Mouse (Mus musculus): ENCODE results near the gene Artn. TPM values are rescaled to one million over a fixed set of nuclear protein-coding genes. Genes with fewer than 3 reads are reported as not detected.

Gene Artn
- polyA plus RNA-seq, 1 experiment from 2014 or later: 0.70 TPM

GRCm38 (mm10) chr4:117926545-117927482 is 2.7 kb downstream of the Artn start:
- peak overlapping the region; percentile 95 for H3K4me2 ChIP-seq (ENCODE audit: low read depth, low read length)
- peak overlapping the region; percentile 69 for H3K9ac ChIP-seq (ENCODE audit: low read length)
- no peak overlapping the region for H3K27ac ChIP-seq (ENCODE audit: low read length)
- peak overlapping the region; percentile 58 for H3K4me3 ChIP-seq (ENCODE audit: low read length)
- peaks cover 36% of the 10 kb centered on the region for H3K4me1 ChIP-seq (ENCODE audit: control insufficient read depth, insufficient read depth, low read length)
- peak; percentile 33; the same call in 1 of the 2 replicates for ATAC-seq (replicated peaks; ENCODE audit: extremely low read depth, insufficient read depth, low FRiP score)
- 2% methylated on average over 69 of the region's 71 CpGs for WGBS
- peaks cover 46% of the 10 kb centered on the region for H3K27me3 ChIP-seq (ENCODE audit: control insufficient read depth, insufficient read depth, low read length)
- no peaks in the 10 kb centered on the region for H3K36me3 ChIP-seq (ENCODE audit: control insufficient read depth, insufficient read depth)
- H3K9me3 ChIP-seq (replicated peaks; ENCODE audit: control insufficient read depth, low read length): no peaks in the 10 kb centered on the region

- Histone ChIP-seq H3K27me3 (ENCODE audit: control insufficient read depth, insufficient read depth, low read length) (peaks cover 42% of the 10 kb centered on the region), H3K27ac (ENCODE audit: low read length) (no peak overlapping the region), H3K36me3 (ENCODE audit: control insufficient read depth, insufficient read depth) (no peaks in the 10 kb centered on the region), H3K9me3 (replicated peaks; ENCODE audit: control insufficient read depth, low read length) (no peaks in the 10 kb centered on the region), H3K4me3 (ENCODE audit: low read length) (no peak overlapping the region), H3K4me1 (ENCODE audit: control insufficient read depth, insufficient read depth, low read length) (peaks cover 35% of the 10 kb centered on the region), H3K4me2 (ENCODE audit: low read depth, low read length) (no peak overlapping the region), H3K9ac (ENCODE audit: low read length) (no peak overlapping the region)
- ATAC-seq (replicated peaks; ENCODE audit: extremely low read depth, insufficient read depth, low FRiP score): no peak
- WGBS: 45% methylated on average over 6 of the region's 6 CpGs
These were observed 4.6 kb downstream of the Artn start for GRCm38 (mm10) chr4:117924916-117925315.

- peak; percentile 79 for ATAC-seq (replicated peaks; ENCODE audit: extremely low read depth, insufficient read depth, low FRiP score)
- H3K9ac ChIP-seq (ENCODE audit: low read length): no peak overlapping the region
- H3K9me3 ChIP-seq (replicated peaks; ENCODE audit: control insufficient read depth, low read length): no peaks in the 10 kb centered on the region
- 29% methylated on average over 2 of the region's 2 CpGs for WGBS
- H3K4me3 ChIP-seq (ENCODE audit: low read length): no peak overlapping the region
- H3K4me1 ChIP-seq (ENCODE audit: control insufficient read depth, insufficient read depth, low read length): peaks cover 25% of the 10 kb centered on the region
- peak overlapping the region; percentile 64 for H3K27ac ChIP-seq (ENCODE audit: low read length)
- H3K36me3 ChIP-seq (ENCODE audit: control insufficient read depth, insufficient read depth): no peaks in the 10 kb centered on the region
- peaks cover 31% of the 10 kb centered on the region for H3K27me3 ChIP-seq (ENCODE audit: control insufficient read depth, insufficient read depth, low read length)
- no peak overlapping the region for H3K4me2 ChIP-seq (ENCODE audit: low read depth, low read length)
These were observed 6.1 kb downstream of the Artn start for GRCm38 (mm10) chr4:117923450-117923849.

- WGBS: 91% methylated on average over 2 of the region's 2 CpGs
- H3K4me1 ChIP-seq (ENCODE audit: control insufficient read depth, insufficient read depth, low read length): peaks cover 26% of the 10 kb centered on the region
- ATAC-seq (replicated peaks; ENCODE audit: extremely low read depth, insufficient read depth, low FRiP score): no peak
These were observed 8.2 kb downstream of the Artn start for GRCm38 (mm10) chr4:117921358-117921757.

DNA sequence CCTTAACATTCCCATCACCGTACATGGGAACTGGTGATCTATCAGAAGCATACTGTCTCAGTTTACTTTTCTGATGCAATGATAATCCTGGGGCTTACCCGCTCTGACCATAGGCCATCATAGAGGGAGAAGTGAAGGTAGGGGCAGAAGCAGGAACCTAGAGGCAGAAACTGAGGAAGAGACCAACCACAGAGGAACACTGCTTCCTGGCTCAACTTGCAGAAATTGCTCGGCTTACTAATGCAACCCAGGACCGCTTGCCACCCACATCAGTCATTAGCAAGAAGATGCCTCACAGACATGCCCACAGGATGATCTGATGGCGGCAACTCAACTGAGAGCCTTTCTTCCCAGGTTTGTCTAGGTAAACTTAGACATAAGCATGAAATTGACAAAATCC is 10.8 kb downstream of the Artn start:
- Histone ChIP-seq H3K9me3 (replicated peaks; ENCODE audit: control insufficient read depth, low read length) (no peaks in the 10 kb centered on the region), H3K9ac (ENCODE audit: low read length) (peak overlapping the region; percentile 22; the same call in 1 of the 2 replicates), H3K4me2 (ENCODE audit: low read depth, low read length) (peak overlapping the region; percentile 22; the same call in 1 of the 2 replicates), H3K27me3 (ENCODE audit: control insufficient read depth, insufficient read depth, low read length) (peaks cover 3% of the 10 kb centered on the region; the same call in 1 of the 2 replicates), H3K4me3 (ENCODE audit: low read length) (no peak overlapping the region), H3K4me1 (ENCODE audit: control insufficient read depth, insufficient read depth, low read length) (peaks cover 34% of the 10 kb centered on the region), H3K27ac (ENCODE audit: low read length) (peak overlapping the region; percentile 81), H3K36me3 (ENCODE audit: control insufficient read depth, insufficient read depth) (no peaks in the 10 kb centered on the region)
- ATAC-seq (replicated peaks; ENCODE audit: extremely low read depth, insufficient read depth, low FRiP score): no peak
- 65% methylated on average over 5 of the region's 5 CpGs for WGBS

More at GRCm38 (mm10) chr4:117921358-117921757, 8.2 kb downstream of the Artn start:
- Histone ChIP-seq H3K4me2 (ENCODE audit: low read depth, low read length) (no peak overlapping the region), H3K27me3 (ENCODE audit: control insufficient read depth, insufficient read depth, low read length) (peaks cover 14% of the 10 kb centered on the region), H3K27ac (ENCODE audit: low read length) (no peak overlapping the region), H3K9ac (ENCODE audit: low read length) (no peak overlapping the region), H3K4me3 (ENCODE audit: low read length) (no peak overlapping the region), H3K36me3 (ENCODE audit: control insufficient read depth, insufficient read depth) (no peaks in the 10 kb centered on the region), H3K9me3 (replicated peaks; ENCODE audit: control insufficient read depth, low read length) (no peaks in the 10 kb centered on the region)

DNA sequence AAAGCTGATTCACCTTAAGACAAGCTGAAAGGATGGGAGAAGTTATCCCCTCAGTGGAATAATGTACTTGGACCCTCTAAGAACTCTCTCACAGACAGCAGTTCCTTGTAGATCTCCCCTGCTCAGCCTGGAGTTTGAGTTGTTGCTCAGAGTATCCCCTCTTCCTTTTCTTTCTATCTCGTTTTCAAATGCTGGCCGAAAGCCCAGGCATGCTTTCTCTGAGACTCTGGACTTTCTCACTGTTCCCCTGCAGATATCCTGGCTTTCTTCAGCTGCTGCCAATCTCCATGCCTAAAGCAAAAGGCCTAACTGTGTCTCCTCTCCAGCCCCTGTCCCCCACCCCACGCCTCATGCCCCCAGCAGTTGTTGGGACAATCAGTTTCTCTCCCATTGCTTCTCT is 11.3 kb downstream of the Artn start:
- ATAC-seq (replicated peaks; ENCODE audit: extremely low read depth, insufficient read depth, low FRiP score): no peak

GRCm38 (mm10) chr4:117917847-117918246 is 11.7 kb downstream of the Artn start:
- ATAC-seq (replicated peaks; ENCODE audit: extremely low read depth, insufficient read depth, low FRiP score): no peak
- H3K4me3 ChIP-seq (ENCODE audit: low read length): no peak overlapping the region
- peak overlapping the region; percentile 22; the same call in 1 of the 2 replicates for H3K4me2 ChIP-seq (ENCODE audit: low read depth, low read length)
- no peak overlapping the region for H3K9ac ChIP-seq (ENCODE audit: low read length)
- no peaks in the 10 kb centered on the region for H3K36me3 ChIP-seq (ENCODE audit: control insufficient read depth, insufficient read depth)
- H3K27ac ChIP-seq (ENCODE audit: low read length): peak overlapping the region; percentile 81
- 77% methylated on average over 4 of the region's 4 CpGs for WGBS
- no peaks in the 10 kb centered on the region for H3K9me3 ChIP-seq (replicated peaks; ENCODE audit: control insufficient read depth, low read length)
- H3K4me1 ChIP-seq (ENCODE audit: control insufficient read depth, insufficient read depth, low read length): peaks cover 35% of the 10 kb centered on the region
- H3K27me3 ChIP-seq (ENCODE audit: control insufficient read depth, insufficient read depth, low read length): peaks cover 3% of the 10 kb centered on the region; the same call in 1 of the 2 replicates

More for the DNA sequence above, 11.3 kb downstream of the Artn start:
- no peak overlapping the region for H3K4me3 ChIP-seq (ENCODE audit: low read length)
- H3K9ac ChIP-seq (ENCODE audit: low read length): peak overlapping the region; percentile 22; the same call in 1 of the 2 replicates
- peaks cover 34% of the 10 kb centered on the region for H3K4me1 ChIP-seq (ENCODE audit: control insufficient read depth, insufficient read depth, low read length)
- peak overlapping the region; percentile 81 for H3K27ac ChIP-seq (ENCODE audit: low read length)
- WGBS: 17% methylated on average over 3 of the region's 3 CpGs
- H3K27me3 ChIP-seq (ENCODE audit: control insufficient read depth, insufficient read depth, low read length): peaks cover 3% of the 10 kb centered on the region; the same call in 1 of the 2 replicates
- H3K36me3 ChIP-seq (ENCODE audit: control insufficient read depth, insufficient read depth): no peaks in the 10 kb centered on the region
- H3K9me3 ChIP-seq (replicated peaks; ENCODE audit: control insufficient read depth, low read length): no peaks in the 10 kb centered on the region
- H3K4me2 ChIP-seq (ENCODE audit: low read depth, low read length): peak overlapping the region; percentile 22; the same call in 1 of the 2 replicates

DNA sequence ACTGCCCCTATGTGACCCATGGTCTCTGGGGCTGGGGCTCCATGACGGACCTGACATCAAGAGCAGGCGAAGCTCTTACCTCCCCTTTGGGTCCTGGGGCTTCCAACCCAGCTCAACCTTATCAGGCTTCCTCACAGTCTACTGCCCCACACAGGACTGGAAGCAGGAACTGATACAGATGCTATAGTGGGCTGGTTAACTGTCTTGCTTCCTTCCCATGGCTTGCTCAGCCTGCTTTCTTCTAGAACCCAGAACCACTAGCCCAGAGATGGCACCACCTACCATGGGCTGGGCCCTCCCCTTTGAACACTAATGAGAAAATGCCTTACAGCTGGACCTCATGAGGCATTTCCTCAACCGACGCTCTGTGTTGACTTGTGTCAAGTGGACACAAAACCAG is 12.2 kb downstream of the Artn start:
- WGBS: 74% methylated on average over 4 of the region's 4 CpGs
- H3K9ac ChIP-seq (ENCODE audit: low read length): no peak overlapping the region
- H3K4me3 ChIP-seq (ENCODE audit: low read length): no peak overlapping the region
- peaks cover 3% of the 10 kb centered on the region; the same call in 1 of the 2 replicates for H3K27me3 ChIP-seq (ENCODE audit: control insufficient read depth, insufficient read depth, low read length)
- H3K27ac ChIP-seq (ENCODE audit: low read length): no peak overlapping the region
- H3K4me1 ChIP-seq (ENCODE audit: control insufficient read depth, insufficient read depth, low read length): peaks cover 36% of the 10 kb centered on the region
- no peaks in the 10 kb centered on the region for H3K9me3 ChIP-seq (replicated peaks; ENCODE audit: control insufficient read depth, low read length)
- ATAC-seq (replicated peaks; ENCODE audit: extremely low read depth, insufficient read depth, low FRiP score): no peak
- H3K36me3 ChIP-seq (ENCODE audit: control insufficient read depth, insufficient read depth): no peaks in the 10 kb centered on the region
- no peak overlapping the region for H3K4me2 ChIP-seq (ENCODE audit: low read depth, low read length)

GRCm38 (mm10) chr4:117916386-117916785 is 13.2 kb downstream of the Artn start:
- H3K27ac ChIP-seq (ENCODE audit: low read length): 0 out of 2 replicates have a peak overlapping the region, but pooled peaks have one; percentile 7
- no peak overlapping the region for H3K4me3 ChIP-seq (ENCODE audit: low read length)

More at GRCm38 (mm10) chr4:117916386-117916785, 13.2 kb downstream of the Artn start:
- ATAC-seq (replicated peaks; ENCODE audit: extremely low read depth, insufficient read depth, low FRiP score): no peak
- Histone ChIP-seq H3K4me1 (ENCODE audit: control insufficient read depth, insufficient read depth, low read length) (peaks cover 38% of the 10 kb centered on the region), H3K27me3 (ENCODE audit: control insufficient read depth, insufficient read depth, low read length) (no peaks in the 10 kb centered on the region; the same call in 1 of the 2 replicates), H3K4me2 (ENCODE audit: low read depth, low read length) (no peak overlapping the region), H3K9me3 (replicated peaks; ENCODE audit: control insufficient read depth, low read length) (no peaks in the 10 kb centered on the region), H3K9ac (ENCODE audit: low read length) (no peak overlapping the region), H3K36me3 (ENCODE audit: control insufficient read depth, insufficient read depth) (peaks cover 7% of the 10 kb centered on the region)
- WGBS: 60% methylated on average over 5 of the region's 5 CpGs

Measured in heart, embryonic 16.5 days (tissue).